Mouse (Mus musculus): ENCODE measurements around the gene Mrpl38. TPM values are rescaled to one million over a fixed set of nuclear protein-coding genes. Genes with fewer than 3 reads are reported as not detected.
"Not testable (repeated sequence)": the region's sequence is repeated elsewhere in the genome, so short reads cannot be mapped to it uniquely, and the experiment has no call there.

Gene Mrpl38
- polyA plus RNA-seq, 1 experiment from 2014 or later: 78.5 TPM

GRCm38 (mm10) chr11:116126261-116126660 lies 12.4 kb downstream of the Mrpl38 start:
- Histone ChIP-seq H3K27me3 (no peaks in the 10 kb centered on the region), H3K9ac (replicated peaks) (no peak overlapping the region), H3K4me3 (no peak overlapping the region), H3K4me1 (peaks cover 15% of the 10 kb centered on the region), H3K36me3 (no peaks in the 10 kb centered on the region), H3K9me3 (no peaks in the 10 kb centered on the region), H3K4me2 (replicated peaks) (no peak overlapping the region), H3K27ac (replicated peaks) (no peak overlapping the region)
- 93% methylated on average over 15 of the region's 15 CpGs for WGBS
- no peak for ATAC-seq (replicated peaks)

GRCm38 (mm10) chr11:116121731-116122245 lies 16.9 kb downstream of the Mrpl38 start:
- not testable (repeated sequence) for ATAC-seq (replicated peaks); H3K36me3 ChIP-seq; H3K4me2 ChIP-seq (replicated peaks); H3K27ac ChIP-seq (replicated peaks); H3K9me3 ChIP-seq; H3K27me3 ChIP-seq; H3K4me3 ChIP-seq; H3K9ac ChIP-seq (replicated peaks); H3K4me1 ChIP-seq
- 85% methylated on average over 8 of the region's 8 CpGs for WGBS

- Histone ChIP-seq H3K4me1 (no peaks in the 10 kb centered on the region), H3K27me3 (no peaks in the 10 kb centered on the region), H3K4me2 (replicated peaks) (no peak overlapping the region), H3K4me3 (no peak overlapping the region), H3K9ac (replicated peaks) (no peak overlapping the region), H3K27ac (replicated peaks) (no peak overlapping the region), H3K9me3 (no peaks in the 10 kb centered on the region), H3K36me3 (no peaks in the 10 kb centered on the region)
- ATAC-seq (replicated peaks): no peak
These were observed 20.8 kb downstream of the Mrpl38 start for GRCm38 (mm10) chr11:116117819-116118218.

GRCm38 (mm10) chr11:116117241-116117640 lies 21.4 kb downstream of the Mrpl38 start:
- H3K4me1 ChIP-seq: no peaks in the 10 kb centered on the region
- H3K4me2 ChIP-seq (replicated peaks): no peak overlapping the region
- H3K9ac ChIP-seq (replicated peaks): no peak overlapping the region
- H3K27me3 ChIP-seq: no peaks in the 10 kb centered on the region
- H3K9me3 ChIP-seq: no peaks in the 10 kb centered on the region
- H3K36me3 ChIP-seq: no peaks in the 10 kb centered on the region
- WGBS: 72% methylated on average over 12 of the region's 12 CpGs
- ATAC-seq (replicated peaks): no peak
- no peak overlapping the region for H3K4me3 ChIP-seq
- no peak overlapping the region for H3K27ac ChIP-seq (replicated peaks)

DNA sequence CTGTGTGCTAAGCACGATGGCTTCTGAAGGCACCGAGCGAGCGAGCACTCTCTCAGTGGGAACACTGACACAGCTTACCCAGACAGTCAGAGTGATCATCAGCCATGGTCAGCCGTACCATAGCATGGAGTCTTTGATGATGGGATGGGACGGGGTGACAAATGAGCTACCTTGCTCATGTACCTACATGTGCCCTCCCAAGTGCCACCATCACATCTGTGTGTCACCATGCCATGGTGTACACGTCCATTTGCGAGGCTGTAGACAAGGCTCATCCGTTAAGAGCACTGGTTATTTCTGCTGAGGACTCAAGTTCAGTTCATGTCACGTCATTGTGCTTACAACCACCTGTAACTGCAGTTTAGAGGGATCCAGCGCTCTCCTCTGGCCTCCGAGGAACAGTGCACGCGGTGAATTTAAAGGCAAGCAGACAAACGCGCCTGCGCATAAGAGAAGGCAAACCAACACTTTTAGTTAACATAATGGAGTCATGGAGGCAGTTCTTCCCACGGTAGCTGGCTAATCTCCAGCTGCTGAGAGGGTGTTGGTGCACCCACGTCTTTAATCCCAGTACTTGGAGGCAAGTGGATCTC lies 27.0 kb downstream of the Mrpl38 start:
- no peak overlapping the region for H3K9ac ChIP-seq (replicated peaks)
- no peak for ATAC-seq (replicated peaks)
- H3K36me3 ChIP-seq: no peaks in the 10 kb centered on the region
- H3K9me3 ChIP-seq: no peaks in the 10 kb centered on the region
- peaks cover 54% of the 10 kb centered on the region for H3K27me3 ChIP-seq
- WGBS: 85% methylated on average over 19 of the region's 19 CpGs
- H3K4me3 ChIP-seq: no peak overlapping the region
- H3K4me1 ChIP-seq: peaks cover 30% of the 10 kb centered on the region
- H3K4me2 ChIP-seq (replicated peaks): no peak overlapping the region
- no peak overlapping the region for H3K27ac ChIP-seq (replicated peaks)

GRCm38 (mm10) chr11:116111067-116111466 lies 27.6 kb downstream of the Mrpl38 start:
- Histone ChIP-seq H3K4me1 (peaks cover 34% of the 10 kb centered on the region), H3K4me3 (no peak overlapping the region), H3K9me3 (no peaks in the 10 kb centered on the region), H3K27me3 (peaks cover 59% of the 10 kb centered on the region), H3K27ac (replicated peaks) (no peak overlapping the region), H3K9ac (replicated peaks) (no peak overlapping the region), H3K36me3 (no peaks in the 10 kb centered on the region), H3K4me2 (replicated peaks) (no peak overlapping the region)
- no peak for ATAC-seq (replicated peaks)
- WGBS: 83% methylated on average over 4 of the region's 4 CpGs

- 39% methylated on average over 10 of the region's 10 CpGs for WGBS
- Histone ChIP-seq H3K27me3 (peaks cover 65% of the 10 kb centered on the region), H3K4me1 (peaks cover 34% of the 10 kb centered on the region), H3K4me3 (peak overlapping the region; percentile 35), H3K9ac (replicated peaks) (no peak overlapping the region), H3K36me3 (no peaks in the 10 kb centered on the region), H3K4me2 (replicated peaks) (peak overlapping the region; percentile 46; the same call in 1 of the 2 replicates), H3K27ac (replicated peaks) (no peak overlapping the region), H3K9me3 (no peaks in the 10 kb centered on the region)
- ATAC-seq (replicated peaks): no peak
These were observed 28.1 kb downstream of the Mrpl38 start for GRCm38 (mm10) chr11:116110540-116110939.

DNA sequence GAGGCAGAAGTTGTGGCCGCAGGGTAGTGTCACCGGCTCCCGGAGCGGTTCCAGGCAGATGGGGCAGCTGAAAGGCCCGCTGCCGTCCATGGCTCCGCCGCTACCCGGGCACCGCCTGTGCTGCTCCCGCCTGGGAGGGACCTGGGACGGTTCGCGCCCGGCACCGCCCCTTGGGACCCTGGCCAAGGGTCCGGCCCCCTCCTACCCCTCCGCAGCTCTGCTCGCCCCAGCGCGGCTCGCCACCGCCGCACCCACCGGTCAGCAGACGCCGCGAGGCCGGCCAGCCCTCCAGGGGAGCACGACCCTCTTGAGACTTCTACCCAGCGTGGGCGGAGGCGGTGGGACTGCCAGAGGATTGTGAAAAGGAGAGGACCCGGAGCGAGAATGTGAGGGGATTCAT lies 28.5 kb downstream of the Mrpl38 start:
- peak overlapping the region; percentile 35 for H3K4me3 ChIP-seq
- 0 out of 2 replicates have a peak, but pooled peaks have one; percentile 29 for ATAC-seq (replicated peaks)
- no peaks in the 10 kb centered on the region for H3K36me3 ChIP-seq
- H3K4me2 ChIP-seq (replicated peaks): peak overlapping the region; percentile 46
- under 1% methylated on average over 25 of the region's 35 CpGs for WGBS
- peaks cover 67% of the 10 kb centered on the region for H3K27me3 ChIP-seq
- no peaks in the 10 kb centered on the region for H3K9me3 ChIP-seq
- H3K27ac ChIP-seq (replicated peaks): no peak overlapping the region
- peaks cover 34% of the 10 kb centered on the region for H3K4me1 ChIP-seq
- no peak overlapping the region for H3K9ac ChIP-seq (replicated peaks)

DNA sequence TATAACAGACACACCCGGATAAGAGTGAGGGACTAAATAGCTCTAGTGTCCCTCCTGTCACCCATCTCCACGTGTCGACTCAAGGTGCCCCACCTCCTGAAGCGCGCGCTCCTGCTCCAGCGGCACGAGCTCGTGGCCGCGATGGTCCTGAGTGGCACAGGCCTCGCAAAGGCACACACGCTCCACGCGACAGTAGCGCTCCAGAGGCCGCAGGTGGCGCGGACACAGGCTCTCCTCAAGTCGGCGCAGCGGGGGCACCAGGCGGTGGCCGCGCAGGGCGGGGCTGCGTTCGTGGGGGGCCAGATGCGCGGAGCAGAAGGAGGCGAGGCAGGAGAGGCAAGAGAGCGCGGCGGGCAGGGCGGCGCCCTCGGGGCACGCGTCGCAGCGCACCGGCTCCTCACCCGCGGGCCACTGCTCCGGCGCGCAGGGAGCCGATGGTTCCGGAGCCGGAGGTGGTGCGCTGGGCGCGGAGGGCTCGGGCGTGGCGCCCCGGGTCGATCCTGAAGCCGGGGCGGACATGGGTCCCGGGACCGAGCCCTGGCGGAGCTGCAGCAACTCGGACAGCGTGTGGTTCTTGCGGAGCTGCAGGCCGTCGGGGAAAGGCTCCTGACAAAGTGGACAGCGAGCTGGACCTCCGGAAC lies 29.1 kb downstream of the Mrpl38 start:
- peak overlapping the region; percentile 46 for H3K4me2 ChIP-seq (replicated peaks)
- no peak overlapping the region for H3K27ac ChIP-seq (replicated peaks)
- no peak for ATAC-seq (replicated peaks)
- H3K4me3 ChIP-seq: peak overlapping the region; percentile 35
- peaks cover 35% of the 10 kb centered on the region for H3K4me1 ChIP-seq
- WGBS: 2% methylated on average over 69 of the region's 70 CpGs
- H3K9ac ChIP-seq (replicated peaks): 0 out of 2 replicates have a peak overlapping the region, but pooled peaks have one; percentile 7
- H3K27me3 ChIP-seq: peaks cover 67% of the 10 kb centered on the region
- H3K9me3 ChIP-seq: no peaks in the 10 kb centered on the region
- H3K36me3 ChIP-seq: no peaks in the 10 kb centered on the region

DNA sequence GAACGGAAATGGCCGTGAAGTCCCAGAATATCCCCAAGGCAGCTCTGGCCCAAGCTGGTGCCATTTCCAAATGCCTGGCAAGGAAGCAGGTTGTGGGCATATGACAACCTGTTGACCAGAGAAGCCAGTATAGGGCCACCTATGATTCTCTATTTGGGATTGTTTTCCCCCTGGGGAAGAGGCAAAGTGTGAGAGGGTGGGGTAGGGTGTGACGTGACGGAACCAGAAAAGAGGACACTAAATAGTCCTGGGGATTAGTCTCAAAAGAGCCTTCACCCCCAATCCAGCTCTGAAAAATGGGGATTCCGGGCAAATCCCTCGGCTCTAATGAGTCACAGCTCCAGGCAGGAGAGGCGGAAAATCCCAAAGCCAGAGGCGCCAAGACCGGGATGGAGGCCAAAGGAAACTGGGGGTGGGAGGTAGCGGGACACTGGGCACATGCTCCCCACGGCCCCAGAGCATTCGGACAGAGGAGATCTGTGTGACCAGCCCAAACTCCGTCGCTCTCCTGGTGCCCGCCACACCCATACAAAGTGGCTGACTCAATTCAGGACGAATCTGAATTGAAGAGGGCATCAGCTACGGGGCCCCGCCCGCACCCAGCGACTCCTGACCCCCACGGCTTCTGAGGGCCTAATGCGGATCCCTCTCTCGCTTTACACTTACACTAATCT lies 30.1 kb downstream of the Mrpl38 start:
- Histone ChIP-seq H3K27me3 (peaks cover 67% of the 10 kb centered on the region), H3K4me2 (replicated peaks) (peak overlapping the region; percentile 46), H3K9me3 (no peaks in the 10 kb centered on the region), H3K27ac (replicated peaks) (no peak overlapping the region), H3K36me3 (no peaks in the 10 kb centered on the region), H3K9ac (replicated peaks) (no peak overlapping the region), H3K4me1 (peaks cover 44% of the 10 kb centered on the region), H3K4me3 (peak overlapping the region; percentile 35; the same call in 1 of the 2 replicates)
- WGBS: 3% methylated on average over 23 of the region's 23 CpGs
- no peak for ATAC-seq (replicated peaks)

- H3K27me3 ChIP-seq: peaks cover 67% of the 10 kb centered on the region
- no peaks in the 10 kb centered on the region for H3K36me3 ChIP-seq
- H3K9ac ChIP-seq (replicated peaks): no peak overlapping the region
- WGBS: 13% methylated on average over 19 of the region's 19 CpGs
- H3K27ac ChIP-seq (replicated peaks): no peak overlapping the region
- H3K9me3 ChIP-seq: no peaks in the 10 kb centered on the region
- 0 out of 2 replicates have a peak overlapping the region, but pooled peaks have one; percentile 2 for H3K4me3 ChIP-seq
- H3K4me2 ChIP-seq (replicated peaks): peak overlapping the region; percentile 46; the same call in 1 of the 2 replicates
- ATAC-seq (replicated peaks): no peak
- H3K4me1 ChIP-seq: peaks cover 46% of the 10 kb centered on the region
These were observed 30.8 kb downstream of the Mrpl38 start for GRCm38 (mm10) chr11:116107777-116108285.
